Comparison of ENCODE assay signal across 23 mouse cellular contexts in the genomic region with DNA sequence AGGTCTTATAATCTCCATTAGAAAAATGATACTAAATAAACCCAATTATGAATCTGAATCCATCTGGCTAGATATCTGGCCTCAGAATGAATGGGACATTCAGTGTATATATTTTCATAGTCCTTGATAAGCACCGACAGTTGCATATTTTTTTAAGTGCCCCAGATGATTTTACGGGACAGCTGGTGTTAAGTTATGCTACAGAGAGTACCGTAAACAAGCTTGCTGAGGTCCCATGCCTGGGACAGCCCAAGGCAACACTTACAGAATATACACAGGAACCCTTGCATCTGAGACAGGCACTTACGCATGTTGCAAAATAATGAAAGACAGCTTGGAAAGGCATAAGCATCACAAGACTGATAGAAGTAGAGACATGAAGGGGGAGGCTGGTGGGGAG. TPM values are rescaled to one million over a fixed set of nuclear protein-coding genes. Genes with fewer than 3 reads are reported as not detected.
DNase-seq lines count a peak whose midpoint lies in the region; ATAC-seq and TF ChIP-seq lines count a peak whose summit lies in the region.
"Had no signal": no experiment of that assay in that cellular context is flagged by ENCODE, and none has a peak within 500 bp of the region (broad histone marks: within the 10 kb centered on the region; RNA-seq: fewer than 3 reads in every experiment).

No protein-coding gene starts in this region.

- H3K27ac ChIP-seq in intestine, postnatal 0 days (ENCODE audit: low read depth, low read length), result peak overlapping the region; percentile 46; the same call in 1 of the 2 replicates
- no peak overlapping the region for H3K27ac ChIP-seq in intestine, embryonic 16.5 days (ENCODE audit: low read length)
- no peak overlapping the region; the same call in 1 of the 2 replicates for H3K27ac ChIP-seq in MEL (ENCODE audit: control insufficient read depth, low read depth, low read length)
- no peak overlapping the region for H3K27ac ChIP-seq in embryonic facial prominence, embryonic 14.5 days (replicated peaks; ENCODE audit: low read depth, low read length)
- peak overlapping the region; percentile 75 for H3K27ac ChIP-seq in small intestine, adult 2 months (ENCODE audit: insufficient read depth, low read depth, low read length)
- H3K27ac ChIP-seq: embryonic facial prominence, embryonic 13.5 days; forebrain, embryonic 10.5 days; forebrain, embryonic 13.5 days; heart, embryonic 15.5 days; hindbrain, embryonic 14.5 days; hindbrain, postnatal 0 days had no signal

- no peaks in the 10 kb centered on the region for H3K36me3 ChIP-seq in intestine, postnatal 0 days (ENCODE audit: control insufficient read depth, insufficient read depth)
- H3K36me3 ChIP-seq in intestine, embryonic 16.5 days (ENCODE audit: control insufficient read depth, insufficient read depth, low read length), result no peaks in the 10 kb centered on the region
- peaks cover 0 to 15% of the 10 kb centered on the region in 2 experiments; a peak in 2 of 4 replicates for H3K36me3 ChIP-seq in MEL (ENCODE audit: control insufficient read depth in 1 of 2, insufficient read depth in 2 of 2, low read length in 2 of 2)
- H3K36me3 ChIP-seq in embryonic facial prominence, embryonic 14.5 days (ENCODE audit: control insufficient read depth, insufficient read depth, low read length), result no peaks in the 10 kb centered on the region
- H3K36me3 ChIP-seq in small intestine, adult 2 months (ENCODE audit: control insufficient read depth, insufficient read depth, low read length), result no peaks in the 10 kb centered on the region
- H3K36me3 ChIP-seq: embryonic facial prominence, embryonic 13.5 days; forebrain, embryonic 10.5 days; heart, embryonic 12.5 days; heart, embryonic 15.5 days had no signal

- no peak for TF ChIP-seq RAD21 in MEL (IDR thresholded peaks at IDR 0.05; ENCODE audit: low read depth, low read length)

- no peak for TF ChIP-seq EP300 in MEL (IDR thresholded peaks at IDR 0.05; ENCODE audit: low read depth in 1 of 2, low read length in 2 of 2)

- WGBS in intestine, postnatal 0 days, result 48% methylated on average over 4 of the region's 4 CpGs
- 60% methylated on average over 4 of the region's 4 CpGs for WGBS in intestine, embryonic 16.5 days
- WGBS in embryonic facial prominence, embryonic 14.5 days, result 36% methylated on average over 4 of the region's 4 CpGs
- 39% methylated on average over 4 of the region's 4 CpGs for WGBS in small intestine, adult 2 months

- no peaks in the 10 kb centered on the region for H3K79me2 ChIP-seq in MEL (ENCODE audit: control insufficient read depth, insufficient read depth, low read length, poor library complexity)

- H3K4me1 ChIP-seq in intestine, postnatal 0 days (replicated peaks; ENCODE audit: control insufficient read depth, insufficient read depth, low read length), result 0 out of 2 replicates have a peak, but pooled peaks cover 4% of the 10 kb centered on the region
- H3K4me1 ChIP-seq in intestine, embryonic 16.5 days (ENCODE audit: control insufficient read depth, insufficient read depth, low read length), result no peaks in the 10 kb centered on the region
- H3K4me1 ChIP-seq in MEL (ENCODE audit: control insufficient read depth in 1 of 2, insufficient read depth in 2 of 2, low read length in 2 of 2), result peaks cover 0 to 32% of the 10 kb centered on the region in 2 experiments; a peak in 2 of 4 replicates
- no peaks in the 10 kb centered on the region for H3K4me1 ChIP-seq in embryonic facial prominence, embryonic 14.5 days (ENCODE audit: control insufficient read depth, insufficient read depth, low read length)
- H3K4me1 ChIP-seq in small intestine, adult 2 months (ENCODE audit: control insufficient read depth, insufficient read depth, insufficient read length, low read length), result peaks cover 20% of the 10 kb centered on the region; the same call in 1 of the 2 replicates
- H3K4me1 ChIP-seq: heart, embryonic 15.5 days had no signal

- no peak for TF ChIP-seq CTCF in intestine, postnatal 0 days (IDR thresholded peaks at IDR 0.05; ENCODE audit: low read depth)
- TF ChIP-seq CTCF in MEL (IDR thresholded peaks at IDR 0.05 in 2 of 3, conservative IDR thresholded peaks at IDR 0.05 in 1 of 3; ENCODE audit: control insufficient read depth in 1 of 3, insufficient read depth in 1 of 3, low read depth in 2 of 3, low read length in 3 of 3, poor library complexity in 1 of 3, severe bottlenecking in 1 of 3), result no peak
- TF ChIP-seq CTCF in small intestine, adult 2 months (IDR thresholded peaks at IDR 0.05; ENCODE audit: extremely low read depth, insufficient read length, insufficient replicate concordance, low read depth, low read length), result no peak

- no peaks in the 10 kb centered on the region for H3K27me3 ChIP-seq in intestine, postnatal 0 days (replicated peaks; ENCODE audit: control insufficient read depth, insufficient read depth, low read length)
- no peaks in the 10 kb centered on the region for H3K27me3 ChIP-seq in intestine, embryonic 16.5 days (replicated peaks; ENCODE audit: control insufficient read depth, insufficient read depth, low read length)
- H3K27me3 ChIP-seq in MEL (ENCODE audit: control insufficient read depth in 1 of 2, insufficient read depth in 2 of 2, low read length in 2 of 2), result no peaks in the 10 kb centered on the region
- no peaks in the 10 kb centered on the region for H3K27me3 ChIP-seq in embryonic facial prominence, embryonic 14.5 days (replicated peaks; ENCODE audit: control insufficient read depth, insufficient read depth, low read length)
- H3K27me3 ChIP-seq in small intestine, adult 2 months (ENCODE audit: control insufficient read depth, insufficient read depth, low read length), result no peaks in the 10 kb centered on the region
- H3K27me3 ChIP-seq: embryonic facial prominence, embryonic 13.5 days; forebrain, embryonic 13.5 days; heart, embryonic 12.5 days; heart, embryonic 15.5 days had no signal

- H3K9me3 ChIP-seq in intestine, postnatal 0 days (ENCODE audit: control insufficient read depth), result no peaks in the 10 kb centered on the region
- no peaks in the 10 kb centered on the region for H3K9me3 ChIP-seq in intestine, embryonic 16.5 days (ENCODE audit: control insufficient read depth, low read length)
- no peaks in the 10 kb centered on the region for H3K9me3 ChIP-seq in MEL (replicated peaks; ENCODE audit: insufficient read depth, low read length)
- no peaks in the 10 kb centered on the region for H3K9me3 ChIP-seq in embryonic facial prominence, embryonic 14.5 days (ENCODE audit: control insufficient read depth, low read length)
- H3K9me3 ChIP-seq: embryonic facial prominence, embryonic 13.5 days; forebrain, embryonic 10.5 days; forebrain, embryonic 13.5 days; heart, embryonic 12.5 days; heart, embryonic 15.5 days had no signal

- no peak overlapping the region for H3K4me2 ChIP-seq in intestine, postnatal 0 days (replicated peaks; ENCODE audit: low read depth)
- no peak overlapping the region for H3K4me2 ChIP-seq in intestine, embryonic 16.5 days (ENCODE audit: low read depth, low read length)
- H3K4me2 ChIP-seq in embryonic facial prominence, embryonic 14.5 days (ENCODE audit: low read depth, low read length), result no peak overlapping the region
- H3K4me2 ChIP-seq: embryonic facial prominence, embryonic 13.5 days; forebrain, embryonic 13.5 days; heart, embryonic 12.5 days; heart, embryonic 15.5 days; hindbrain, embryonic 14.5 days had no signal

- ATAC-seq in intestine, postnatal 0 days, result no peak
- ATAC-seq in intestine, embryonic 16.5 days, result no peak
- ATAC-seq in embryonic facial prominence, embryonic 14.5 days (ENCODE audit: low read depth), result peak; percentile 65; the same call in 1 of the 2 replicates
- ATAC-seq: activated CD4-positive, CD25-positive, alpha-beta regulatory T cell, adult 4 months; forebrain, embryonic 13.5 days; forebrain, embryonic 16.5 days; hindbrain, postnatal 0 days; inflammation-experienced regulatory T-cells, adult 6 months had no signal

- no peak overlapping the region for H3K9ac ChIP-seq in intestine, postnatal 0 days (ENCODE audit: low read depth, low read length)
- H3K9ac ChIP-seq in intestine, embryonic 16.5 days (ENCODE audit: low read depth, low read length), result no peak overlapping the region
- no peak overlapping the region for H3K9ac ChIP-seq in MEL (ENCODE audit: control insufficient read depth, low read depth, low read length, poor library complexity, severe bottlenecking)
- no peak overlapping the region for H3K9ac ChIP-seq in embryonic facial prominence, embryonic 14.5 days (ENCODE audit: low read depth, low read length)
- H3K9ac ChIP-seq: embryonic facial prominence, embryonic 13.5 days; forebrain, embryonic 13.5 days; heart, embryonic 12.5 days; heart, embryonic 15.5 days; hindbrain, embryonic 14.5 days had no signal

- H3K4me3 ChIP-seq in intestine, postnatal 0 days (ENCODE audit: low read depth, low read length), result no peak overlapping the region
- H3K4me3 ChIP-seq in intestine, embryonic 16.5 days (ENCODE audit: low read length), result no peak overlapping the region
- no peak overlapping the region for H3K4me3 ChIP-seq in MEL (ENCODE audit: control insufficient read depth in 1 of 2, insufficient read depth in 1 of 2, low read depth in 2 of 2, low read length in 2 of 2)
- no peak overlapping the region for H3K4me3 ChIP-seq in embryonic facial prominence, embryonic 14.5 days (ENCODE audit: low read depth, low read length)
- H3K4me3 ChIP-seq in small intestine, adult 2 months (ENCODE audit: low read depth, low read length), result no peak overlapping the region
- H3K4me3 ChIP-seq: embryonic facial prominence, embryonic 13.5 days; forebrain, embryonic 10.5 days; forebrain, embryonic 13.5 days; heart, embryonic 12.5 days; heart, embryonic 15.5 days had no signal

- TF ChIP-seq POLR2A in MEL (IDR thresholded peaks at IDR 0.05; ENCODE audit: control insufficient read depth in 1 of 2, insufficient read depth in 1 of 2, low read depth in 1 of 2, low read length in 2 of 2, poor library complexity in 1 of 2), result no peak
- TF ChIP-seq POLR2A in small intestine, adult 2 months (IDR thresholded peaks at IDR 0.05; ENCODE audit: low read depth, low read length), result no peak

- DNase-seq in MEL (ENCODE audit: low read depth, low spot score), result peak; percentile 13
- DNase-seq in embryonic facial prominence, embryonic 14.5 days (ENCODE audit: low spot score), result peak; percentile 65
- no peak for DNase-seq in layer of hippocampus, postnatal 25 days (ENCODE audit: extremely low spot score in 1 of 2, low spot score in 1 of 2)
- DNase-seq: adrenal gland, adult 8-10 months; adrenal gland, postnatal 25 days; cerebellum, adult 18-20 months; cerebellum, adult 9-10 months; gastrocnemius, postnatal 10 days; gastrocnemius, postnatal 36 days; heart, postnatal 4 days had no signal

RNA-seq across cellular contexts. Expression of gene Tnik, which starts 34.1 kb away (rescaled TPM):
- polyA plus RNA-seq in intestine, postnatal 0 days (2015; fragmentation: Nextera tagmentation; extraction: Ambion mirVana), result 7.9 and 11.3 TPM in 2 replicates
- polyA plus RNA-seq in intestine, embryonic 16.5 days (2015; fragmentation: Nextera tagmentation; extraction: Ambion mirVana), result 11.5 and 12.5 TPM in 2 replicates
- total RNA-seq in MEL (2012; rRNA removed), result 13.6 and 14.5 TPM in 2 replicates
- 10 to 100 TPM in 1 of 2 experiments, 1 to 10 TPM in 1; 9.9 to 78.4 TPM for polyA plus RNA-seq in MEL (2012; ENCODE audit: insufficient read depth in 1 of 2, insufficient read length in 2 of 2, low read depth in 1 of 2, low replicate concordance in 2 of 2, missing spikeins in 1 of 2)
- polyA plus RNA-seq in embryonic facial prominence, embryonic 14.5 days (2014; fragmentation: Nextera tagmentation; extraction: Ambion mirVana), result 18.4 and 19.4 TPM in 2 replicates
- 5.0 and 10.8 TPM in 2 replicates for polyA plus RNA-seq in small intestine, adult 2 months (2012; rRNA removed)
- 100 to 1,000 TPM; 166 to 227 TPM for total RNA-seq in layer of hippocampus, postnatal 25 days (2021)

Comparison
In these comparisons a context has a peak if more than half of its experiments do, and no peak if none do; other contexts are left out.
1. H3K27ac ChIP-seq: peak in intestine, postnatal 0 days (single experiment) and small intestine, adult 2 months (single experiment); none in intestine, embryonic 16.5 days (single experiment), MEL (single experiment) and embryonic facial prominence, embryonic 14.5 days (single experiment).
2. DNase-seq: peak in MEL (single experiment) and embryonic facial prominence, embryonic 14.5 days (single experiment); none in layer of hippocampus, postnatal 25 days (0 of 2).